Mouse (Mus musculus): ENCODE data around the gene Frmd5.
"Not testable (repeated sequence)": the region's sequence is repeated elsewhere in the genome, so short reads cannot be mapped to it uniquely, and the experiment has no call there.

The Frmd5 gene

DNA sequence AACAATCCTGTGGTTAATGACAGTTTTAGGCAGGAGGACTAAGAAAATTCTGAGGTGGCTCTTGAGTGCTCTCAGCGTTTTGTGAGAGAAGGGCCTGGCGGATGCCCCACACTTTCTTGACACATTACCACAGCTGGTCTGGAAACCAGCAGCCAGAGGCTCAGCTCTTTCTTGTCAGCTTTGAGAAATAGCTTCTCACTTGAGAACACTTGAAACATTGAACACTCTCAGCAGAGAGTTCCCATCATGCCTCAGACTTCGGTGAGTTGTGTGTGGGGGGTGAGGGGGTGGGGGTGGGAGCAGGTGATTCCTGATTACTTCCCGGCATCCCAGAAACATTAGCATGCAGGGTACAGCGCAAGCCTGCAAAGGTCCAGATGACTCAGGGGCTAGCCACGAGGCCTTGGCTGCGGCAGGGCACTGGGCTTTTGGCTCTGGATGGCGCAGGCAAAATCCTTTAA is 231.1 kb downstream of the Frmd5 start:
- peak; percentile 34 for DNase-seq (ENCODE audit: low read depth, low spot score)

DNA sequence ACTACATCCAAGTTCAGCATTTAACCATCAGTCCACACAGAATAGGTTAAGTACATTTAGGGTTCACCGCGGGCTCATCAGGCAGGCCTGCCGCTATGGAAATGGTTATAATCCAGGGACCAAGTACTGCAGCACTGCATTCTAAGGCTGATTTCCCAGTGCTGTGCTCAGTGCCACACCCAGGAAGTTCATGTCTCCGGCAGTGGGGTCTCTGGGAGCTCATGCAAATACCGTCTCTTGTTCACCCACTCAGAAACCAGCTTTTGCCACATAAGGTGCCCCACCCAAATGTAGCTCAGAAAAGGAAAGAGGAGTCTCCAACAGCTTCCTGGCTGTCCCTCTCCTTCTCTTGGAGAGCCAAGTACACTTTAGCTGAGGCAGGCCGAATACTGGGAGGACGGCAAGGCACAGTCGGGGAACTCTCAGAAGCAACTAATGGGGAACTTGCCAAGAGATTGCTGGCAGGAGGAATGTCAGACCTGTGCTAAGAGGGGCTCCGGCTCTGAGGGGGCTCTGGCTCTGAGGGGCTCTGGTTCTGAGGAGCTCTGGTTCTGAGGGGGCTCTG is 232.7 kb downstream of the Frmd5 start:
- no peak for DNase-seq (ENCODE audit: low read depth, low spot score)

DNA sequence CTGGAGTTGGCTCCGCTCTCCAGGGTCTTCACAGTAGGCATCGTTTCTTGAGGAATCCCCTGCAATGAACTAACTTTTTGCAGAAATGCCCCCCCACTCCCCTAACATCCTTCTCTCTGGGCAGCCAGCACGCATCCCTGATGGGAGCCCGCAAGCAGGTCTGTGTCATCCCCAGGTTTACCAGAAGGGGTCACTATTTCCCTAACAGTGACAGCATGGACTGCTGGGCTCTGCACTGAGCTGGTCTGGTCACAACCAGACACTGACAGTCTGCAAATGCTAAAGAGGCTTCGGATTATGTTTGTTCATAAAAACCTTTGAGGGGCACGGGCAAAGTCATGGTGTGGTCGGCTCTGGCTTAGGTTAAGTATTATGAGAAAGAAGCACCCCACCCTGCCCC is 235.1 kb downstream of the Frmd5 start:
- DNase-seq (ENCODE audit: low read depth, low spot score): peak; percentile 68

DNA sequence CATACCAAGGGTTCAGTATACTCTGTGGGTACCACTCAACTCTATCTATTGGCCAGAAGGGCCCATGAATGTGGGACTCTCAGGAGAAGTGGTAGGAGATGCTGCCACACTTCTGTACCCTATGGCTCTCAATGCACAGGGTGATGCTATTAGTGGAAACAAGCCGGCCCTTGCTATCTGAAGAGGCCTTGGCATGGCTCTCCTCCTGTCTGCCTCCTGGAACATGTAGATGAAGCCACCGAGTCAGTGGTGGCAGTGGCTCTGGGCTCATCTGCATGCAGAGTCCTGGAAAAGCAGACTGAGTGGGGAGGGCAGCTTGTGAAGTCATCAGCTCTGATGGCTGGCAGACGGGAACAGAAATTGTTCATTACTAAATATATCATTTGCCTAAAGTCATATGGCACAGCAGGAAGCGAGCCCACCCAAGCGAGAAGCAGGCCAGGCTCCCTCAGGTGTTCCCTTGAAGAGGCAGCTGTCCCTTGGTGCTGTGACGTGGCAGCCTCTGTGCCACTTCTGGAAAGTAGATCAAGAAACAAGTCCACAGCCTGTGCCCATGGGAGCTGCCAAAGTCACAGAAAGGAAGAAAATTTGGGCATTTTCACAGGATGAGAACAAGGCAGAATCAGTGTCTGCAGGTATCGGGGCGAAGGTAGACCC is 235.8 kb downstream of the Frmd5 start:
- DNase-seq (ENCODE audit: low read depth, low spot score): no peak

DNA sequence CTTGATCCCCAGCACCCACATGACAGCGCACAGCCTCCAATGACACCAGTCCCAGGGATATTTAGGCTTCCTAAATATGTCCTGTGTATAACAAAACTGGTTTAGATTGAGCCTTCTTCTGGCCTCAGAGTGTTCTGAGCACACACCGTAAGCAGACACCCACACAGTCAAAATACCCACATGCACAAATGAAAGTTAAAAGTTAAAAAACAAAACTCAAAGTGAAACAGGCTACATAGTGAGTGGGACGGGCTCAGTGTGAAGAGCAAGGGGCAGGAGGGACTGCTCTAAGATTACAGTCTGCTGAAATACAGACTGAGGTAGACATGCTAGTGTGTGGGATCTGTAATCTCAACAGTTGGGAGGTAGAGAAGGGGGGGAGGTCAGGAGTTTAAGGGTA is 236.8 kb downstream of the Frmd5 start:
- no peak for DNase-seq (ENCODE audit: low read depth, low spot score)

DNA sequence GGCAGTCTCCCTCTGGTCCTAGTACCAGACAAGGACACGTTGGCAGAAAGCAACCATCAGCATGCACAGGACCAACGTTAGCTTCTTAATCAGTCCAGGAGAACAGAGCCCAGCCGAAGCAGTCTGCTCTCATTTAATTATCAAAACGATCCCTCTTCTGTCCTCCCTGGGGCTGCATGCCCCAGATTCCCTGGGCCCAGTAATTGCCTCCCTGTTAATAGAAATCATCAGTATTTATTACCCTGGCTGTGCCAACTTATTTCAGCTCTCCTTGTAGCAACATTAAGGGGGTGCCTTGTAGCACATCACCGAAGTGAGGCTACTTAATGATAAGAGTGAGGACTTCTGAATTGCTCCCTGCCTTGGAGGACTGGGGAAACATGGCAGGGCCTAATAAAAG is 241.0 kb downstream of the Frmd5 start:
- DNase-seq (ENCODE audit: low read depth, low spot score): no peak

DNA sequence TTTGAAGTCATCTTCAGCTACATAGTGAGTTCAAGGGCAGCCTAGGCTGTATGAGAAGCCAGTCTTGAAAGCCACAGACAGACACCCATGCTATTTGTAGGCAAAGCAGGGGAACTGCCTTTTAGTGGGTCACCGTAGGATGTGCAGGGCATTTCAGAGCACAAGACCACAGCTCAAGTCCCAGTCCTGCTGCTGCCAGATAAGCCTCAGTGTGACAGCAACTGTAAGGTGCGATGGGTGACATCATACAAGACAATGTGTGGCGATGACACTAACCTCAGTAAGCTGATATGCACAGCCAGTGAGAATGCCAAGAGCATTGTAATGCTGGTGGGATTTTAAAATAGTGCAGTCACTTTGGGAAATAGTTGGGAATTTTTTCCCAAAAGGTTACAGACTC is 243.8 kb downstream of the Frmd5 start:
- DNase-seq (ENCODE audit: low read depth, low spot score): no peak

DNA sequence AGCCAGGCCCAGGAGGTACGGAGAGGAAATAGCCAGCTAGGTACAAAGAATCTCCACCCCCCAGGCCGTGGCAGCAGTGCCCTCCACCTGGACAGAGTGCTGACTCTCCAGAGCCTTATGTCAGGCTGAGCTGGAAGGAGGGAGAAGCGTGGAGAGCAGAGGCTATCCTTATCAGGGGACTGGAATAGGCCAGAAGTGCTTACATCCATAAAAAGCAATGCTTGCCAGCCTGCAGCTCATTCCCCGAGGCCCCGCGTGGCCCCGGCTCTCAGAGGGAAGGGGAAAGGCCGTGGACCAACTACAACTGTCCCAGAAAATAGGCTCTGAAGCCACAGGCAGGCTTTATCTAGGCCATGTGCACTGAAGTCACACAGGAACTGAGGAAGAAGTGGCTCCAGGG is 255.6 kb downstream of the Frmd5 start:
- no peak for DNase-seq (ENCODE audit: low read depth, low spot score)

DNA sequence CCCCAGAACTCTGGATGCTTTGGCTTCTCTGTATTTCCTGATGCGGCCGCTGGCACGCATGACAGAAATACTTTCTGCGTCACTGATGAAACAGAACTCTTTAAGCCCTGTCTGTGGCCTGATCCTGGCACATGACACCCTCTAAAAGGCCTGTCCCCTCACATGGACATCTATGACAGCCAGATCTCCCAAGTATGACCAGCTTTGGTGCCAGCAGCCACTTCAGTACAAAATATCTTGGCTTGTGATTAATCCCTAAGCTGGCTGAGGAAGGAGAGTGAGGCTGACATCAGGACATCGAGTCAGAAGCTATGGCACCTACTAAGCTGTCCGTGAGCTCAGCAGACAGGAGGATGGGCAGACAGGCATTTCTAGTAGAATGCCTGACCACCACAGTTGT is 257.3 kb downstream of the Frmd5 start:
- DNase-seq (ENCODE audit: low read depth, low spot score): no peak

DNA sequence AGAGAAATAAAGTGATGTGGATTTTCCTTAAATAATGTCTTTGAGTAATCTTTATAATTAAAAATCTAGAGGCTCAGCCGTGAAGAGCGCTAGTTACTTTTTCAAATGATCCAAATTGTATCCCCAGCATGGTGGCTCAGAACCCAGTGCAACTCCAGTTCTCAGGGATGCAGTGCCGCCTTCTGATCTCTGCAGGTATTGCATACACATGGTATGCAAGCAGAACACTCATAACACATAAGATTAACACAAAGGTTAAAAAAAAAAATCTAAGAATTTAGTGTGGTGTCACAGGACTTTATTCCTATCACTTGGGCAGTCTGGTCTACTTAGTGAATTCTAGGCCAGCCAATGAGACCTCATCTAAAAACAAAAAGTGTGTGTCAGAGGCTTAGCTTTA is 262.1 kb downstream of the Frmd5 start:
- peak; percentile 43 for DNase-seq (ENCODE audit: low read depth, low spot score)

DNA sequence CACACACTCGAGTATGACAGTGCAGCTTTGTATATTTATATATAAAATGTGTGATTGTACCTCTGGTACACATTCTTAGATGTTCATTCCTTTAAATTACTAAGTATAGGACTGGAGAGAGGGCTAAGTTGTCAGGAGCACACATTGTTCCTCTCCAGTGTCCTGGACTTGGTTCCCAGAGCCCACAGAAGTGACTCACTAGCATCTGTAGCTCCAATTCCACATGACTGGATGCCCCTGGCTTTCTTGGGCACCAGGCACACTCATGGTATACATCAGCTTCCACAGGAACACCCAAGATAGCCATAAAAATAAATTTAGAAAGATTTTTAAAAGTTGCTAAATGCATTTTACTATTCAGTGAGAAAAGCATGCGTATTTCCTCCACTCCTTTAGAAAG is 281.8 kb downstream of the Frmd5 start:
- DNase-seq (ENCODE audit: low read depth, low spot score): no peak

DNA sequence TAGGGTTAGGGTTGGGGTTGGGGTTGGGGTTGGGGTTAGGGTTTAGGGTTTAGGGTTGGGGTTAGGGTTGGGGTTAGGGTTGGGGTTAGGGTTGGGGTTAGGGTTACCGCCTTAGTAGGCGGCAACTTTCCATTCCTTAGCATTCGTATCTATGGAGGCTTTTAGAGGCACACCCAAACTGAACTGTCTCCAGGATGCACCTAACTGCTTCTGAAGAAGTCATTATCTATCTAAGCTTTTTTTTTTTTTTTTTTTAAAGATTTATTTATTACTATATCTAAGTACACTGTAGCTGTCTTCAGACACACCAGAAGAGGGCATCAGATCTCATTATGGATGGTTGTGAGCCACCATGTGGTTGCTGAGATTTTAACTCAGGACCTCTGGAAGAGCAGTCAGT is 284.1 kb downstream of the Frmd5 start:
- DNase-seq (ENCODE audit: low read depth, low spot score): peak; percentile 43

DNA sequence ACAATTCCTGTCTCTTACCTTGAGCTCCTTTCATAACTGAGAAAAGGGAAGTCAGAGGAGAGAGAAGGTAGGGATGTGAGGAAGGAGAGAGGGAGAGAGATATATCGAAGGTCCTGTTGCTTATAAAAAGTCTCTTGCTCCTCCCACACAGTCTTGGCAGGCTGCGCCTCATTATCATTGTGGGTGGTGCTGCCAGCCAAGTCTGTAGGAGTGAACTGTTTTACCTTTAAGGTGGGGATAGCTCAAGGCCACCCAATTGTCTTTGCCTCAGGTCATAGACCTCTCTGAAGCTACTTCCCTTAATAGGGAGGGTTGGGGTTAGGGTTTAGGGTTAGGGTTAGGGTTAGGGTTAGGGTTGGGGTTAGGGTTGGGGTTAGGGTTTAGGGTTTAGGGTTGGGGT is 284.9 kb downstream of the Frmd5 start:
- peak; percentile 94 for DNase-seq (ENCODE audit: low read depth, low spot score)

DNA sequence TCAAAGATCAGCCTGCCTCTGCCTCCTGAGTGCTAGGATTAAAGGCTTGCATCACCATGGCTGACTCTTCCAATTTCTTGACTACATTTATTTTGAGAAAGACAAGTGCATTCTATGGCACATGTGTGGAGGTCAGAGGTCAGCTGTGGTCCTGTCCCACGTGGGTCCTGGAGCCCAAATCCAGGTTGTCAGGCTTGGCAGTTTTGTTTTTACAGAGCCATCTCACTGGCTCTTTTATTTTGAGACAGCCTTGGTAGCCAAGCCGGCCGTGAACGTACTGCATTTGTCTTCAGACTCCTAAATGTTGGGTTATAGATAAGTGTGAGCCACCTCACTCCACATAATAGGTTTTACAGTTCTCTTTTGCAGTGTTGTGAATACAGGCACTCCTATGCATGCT is 288.2 kb downstream of the Frmd5 start:
- DNase-seq (ENCODE audit: low read depth, low spot score): not testable (repeated sequence)

DNA sequence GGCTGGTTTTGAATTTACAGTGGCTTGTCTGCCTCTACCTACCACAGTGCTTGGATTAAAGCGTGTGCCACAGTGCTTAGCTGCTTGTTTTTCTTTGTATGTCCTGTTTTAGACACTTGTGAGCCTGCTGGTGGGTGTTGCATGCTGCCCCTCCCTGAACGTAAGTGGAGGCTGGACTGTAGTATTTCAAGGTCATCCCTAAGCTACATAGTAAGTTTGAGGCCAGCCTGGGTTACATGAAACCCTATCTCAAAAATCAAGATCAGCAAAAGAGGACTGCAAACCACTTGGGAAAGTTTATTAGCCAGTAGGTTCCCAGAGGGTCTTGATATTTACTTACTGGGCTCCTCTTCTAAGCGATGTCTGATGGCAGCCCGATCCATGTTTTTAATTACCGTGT is 288.8 kb downstream of the Frmd5 start:
- no peak for DNase-seq (ENCODE audit: low read depth, low spot score)

DNA sequence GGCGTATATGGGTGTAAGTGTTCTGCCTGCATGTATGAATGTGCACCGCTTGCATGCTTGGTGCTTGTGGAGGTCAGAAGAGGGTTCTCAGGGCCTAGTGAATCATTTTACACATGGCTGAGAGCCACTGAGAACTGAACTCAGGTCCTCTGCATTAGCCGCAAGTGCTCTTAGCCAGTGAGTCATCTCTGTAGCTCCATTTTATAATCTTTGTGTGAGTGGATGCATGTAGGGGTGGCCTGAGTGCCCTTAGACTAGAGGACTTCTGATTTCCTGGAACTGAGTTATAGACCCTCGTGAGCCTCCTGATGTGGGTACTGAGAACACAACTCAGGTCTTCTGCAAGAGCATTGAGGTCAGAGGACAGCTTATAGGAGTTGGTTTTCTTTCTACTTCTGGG is 292.7 kb downstream of the Frmd5 start:
- no peak for DNase-seq (ENCODE audit: low read depth, low spot score)

DNA sequence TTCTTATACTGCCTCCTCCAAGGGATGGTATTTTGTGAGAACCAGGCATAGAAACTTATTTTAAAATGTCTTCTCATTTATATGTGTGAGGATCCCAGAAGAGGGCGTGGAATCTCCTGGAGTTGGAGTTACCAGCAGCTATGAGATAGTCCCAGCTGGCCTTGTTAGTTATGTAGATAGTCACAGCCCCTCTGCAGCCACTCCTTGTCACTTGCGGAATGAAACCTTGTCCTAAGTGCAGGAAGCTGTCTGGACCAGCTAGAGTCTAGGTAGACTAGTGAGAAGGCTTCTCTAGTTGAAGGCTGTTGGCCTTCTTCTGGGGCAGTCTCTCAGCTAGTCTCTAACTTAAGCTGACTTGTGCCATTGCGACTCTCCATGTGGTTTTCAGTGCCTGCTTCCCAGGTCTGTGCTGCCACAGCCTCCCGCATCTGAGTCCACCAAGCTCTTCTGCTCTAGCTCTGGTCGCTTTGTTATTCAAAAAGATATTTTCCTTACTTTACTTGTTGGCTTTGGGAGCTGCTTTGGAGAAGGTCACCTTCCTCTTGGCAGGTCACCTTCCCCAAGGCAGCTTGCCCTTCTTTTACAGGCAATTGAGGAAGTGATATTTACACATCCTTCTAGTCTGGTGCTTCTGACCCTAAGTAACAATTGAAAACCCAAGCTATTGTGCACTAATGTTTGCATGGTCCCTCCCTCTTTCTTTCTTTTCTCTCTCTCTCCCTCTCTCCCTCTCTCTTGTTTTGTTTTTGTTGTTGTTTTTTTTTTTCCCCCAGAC is 293.7 kb downstream of the Frmd5 start:
- peak; percentile 75 for DNase-seq (ENCODE audit: low read depth, low spot score)

DNA sequence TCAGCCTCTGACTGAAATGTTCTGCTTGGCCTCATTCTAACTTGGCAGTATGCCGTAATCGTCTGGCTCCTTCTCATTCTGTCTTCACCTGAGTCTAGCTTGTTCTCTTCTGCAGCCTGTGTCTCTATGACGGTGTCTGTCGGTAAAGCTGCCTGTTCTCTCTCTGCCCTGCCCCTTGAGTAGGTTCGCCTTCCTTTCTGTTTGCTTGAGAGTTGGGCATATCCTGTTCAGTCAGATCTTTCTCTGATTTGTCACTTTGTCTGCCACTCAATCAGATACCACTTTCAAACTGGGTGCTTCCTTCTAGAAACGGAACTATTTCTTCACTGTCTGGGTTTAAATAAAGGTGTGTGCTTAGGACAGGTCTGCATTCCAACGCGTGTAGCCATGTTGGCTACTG is 295.5 kb downstream of the Frmd5 start:
- peak; percentile 31 for DNase-seq (ENCODE audit: low read depth, low spot score)

DNA sequence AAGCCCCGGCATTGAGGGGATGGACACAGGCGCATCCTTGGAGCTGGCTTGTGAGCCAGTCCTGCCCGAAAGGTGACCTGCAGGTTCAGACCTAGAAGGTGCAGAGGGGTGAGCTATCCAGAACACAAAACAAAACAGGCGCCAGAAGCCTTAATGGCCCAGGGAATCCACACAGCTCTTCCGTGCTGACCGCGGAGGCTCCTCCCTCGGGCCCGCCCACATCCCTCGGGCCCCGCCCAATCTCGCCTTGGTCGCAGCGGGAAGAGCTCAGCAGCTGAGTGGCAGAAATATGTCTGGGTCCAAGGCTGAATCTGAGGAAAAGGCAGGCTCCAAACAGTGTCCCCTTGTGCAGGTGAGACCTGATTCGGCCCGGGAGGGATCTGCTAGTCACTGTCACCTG is 297.3 kb downstream of the Frmd5 start:
- peak; percentile 87 for DNase-seq (ENCODE audit: low read depth, low spot score)

DNA sequence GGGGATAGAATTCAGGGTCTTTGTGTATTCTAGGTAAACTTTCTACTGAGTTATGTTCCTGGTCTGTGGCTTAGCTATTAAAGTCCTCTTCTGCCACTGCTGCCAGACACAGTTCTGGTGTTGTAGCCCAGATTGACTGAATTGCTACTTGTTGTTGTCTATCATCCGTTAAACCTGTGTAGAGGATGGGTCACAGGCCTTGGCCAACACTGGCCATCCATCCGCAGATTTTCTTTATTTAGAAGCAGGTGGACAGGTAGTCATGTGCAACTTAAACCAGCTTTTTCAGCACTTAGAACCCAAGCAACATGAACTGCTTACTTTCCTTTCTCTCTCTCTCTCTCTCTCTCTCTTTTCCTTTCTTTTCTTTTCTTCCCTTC is 298.9 kb downstream of the Frmd5 start:
- DNase-seq (ENCODE audit: low read depth, low spot score): no peak

DNA sequence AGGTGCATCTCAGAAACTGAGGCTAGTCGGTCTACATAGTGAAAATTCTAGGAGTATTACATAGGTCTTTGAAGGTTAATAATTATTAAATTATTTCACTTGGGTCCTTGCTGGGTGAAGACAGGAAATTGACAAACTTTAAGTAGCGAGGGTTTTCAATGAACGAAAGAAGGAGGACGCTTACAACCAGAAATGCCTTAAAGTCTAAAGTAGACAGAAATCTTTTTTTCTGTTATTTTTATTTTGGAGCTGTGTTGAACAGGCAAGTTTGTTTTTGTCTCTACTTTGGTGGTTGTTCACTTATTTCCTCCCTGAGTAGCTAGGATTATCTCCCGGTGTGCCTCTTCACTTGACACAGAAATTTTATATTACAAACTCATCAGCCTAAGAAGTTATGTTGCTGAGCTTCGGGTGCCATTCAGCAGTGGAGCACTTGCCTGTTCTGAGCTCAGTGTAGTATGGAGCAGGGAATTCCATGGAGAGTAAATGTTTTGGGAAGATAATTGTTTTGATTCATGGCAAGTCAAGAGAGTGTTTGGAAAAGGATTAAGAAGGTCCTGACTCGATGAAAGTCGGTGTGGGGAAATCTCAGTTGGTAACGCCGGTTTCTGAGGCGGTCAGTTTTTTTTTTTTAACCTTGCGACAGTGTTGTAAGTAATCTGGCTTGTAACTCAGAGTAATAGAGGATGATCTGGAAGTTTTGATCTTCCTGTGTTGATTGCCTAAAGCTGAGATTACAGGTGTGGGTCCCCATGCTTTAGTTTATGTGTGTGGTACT is 299.5 kb downstream of the Frmd5 start:
- DNase-seq (ENCODE audit: low read depth, low spot score): no peak

Measured in R1 (cell line).